Mouse (Mus musculus) limb, embryonic 14.5 days (tissue): Measurements from ENCODE around the gene Serinc2. TPM values are rescaled to one million over a fixed set of nuclear protein-coding genes. Genes with fewer than 3 reads are reported as not detected.

Experiments
- ATAC-seq: fragments of 200-750 bp; cut with Nextera tagmentation; 2 replicates; pipeline ENCODE4 v1.8.0; 2017; ENCODE audit warnings: low read depth, moderate number of reproducible peaks, moderate TSS enrichment; ENCODE audit not compliant: low FRiP score
- DNase-seq: peaks from one replicate; pipeline ENCODE4 v3.0.0-alpha.2; 2015; ENCODE audit warnings: low spot score
- H3K27ac ChIP-seq: fragments of 300-500 bp; sonication (generic); replicated peaks from 2 replicates; pipeline ENCODE4 v1.5.1; 2014; ENCODE audit warnings: low read depth, mild to moderate bottlenecking, low read length, moderate library complexity, mixed read lengths
- H3K27me3 ChIP-seq: fragments of 300-500 bp; sonication (generic); 2 replicates; pipeline ENCODE4 v1.6.1; 2014; ENCODE audit warnings: low read length, mixed read lengths; ENCODE audit not compliant: control insufficient read depth, insufficient read depth
- H3K36me3 ChIP-seq: fragments of 300-500 bp; sonication (generic); 2 replicates; pipeline ENCODE4 v1.6.1; 2014; ENCODE audit warnings: mild to moderate bottlenecking, low read length, moderate library complexity, mixed read lengths; ENCODE audit not compliant: control insufficient read depth, insufficient read depth
- H3K4me1 ChIP-seq: fragments of 300-500 bp; sonication (generic); 2 replicates; pipeline ENCODE4 v1.6.1; 2014; ENCODE audit warnings: antibody characterized with exemption, low read length, mixed read lengths; ENCODE audit not compliant: control insufficient read depth, insufficient read depth
- H3K4me2 ChIP-seq: fragments of 300-500 bp; sonication (generic); replicated peaks from 2 replicates; pipeline ENCODE4 v1.6.1; 2014; ENCODE audit warnings: low read depth, mild to moderate bottlenecking, low read length, moderate library complexity; ENCODE audit not compliant: severe bottlenecking
- H3K4me3 ChIP-seq: fragments of 300-500 bp; sonication (generic); replicated peaks from 2 replicates; pipeline ENCODE4 v1.5.1; 2014; ENCODE audit warnings: low read length
- H3K9ac ChIP-seq: fragments of 300-500 bp; sonication (generic); 2 replicates; pipeline ENCODE4 v1.6.1; 2014; ENCODE audit warnings: mild to moderate bottlenecking, low read depth, low read length, moderate library complexity; ENCODE audit not compliant: severe bottlenecking
- H3K9me3 ChIP-seq: fragments of 300-500 bp; sonication (generic); 2 replicates; pipeline ENCODE4 v1.6.1; 2016; ENCODE audit warnings: low read length; ENCODE audit not compliant: control insufficient read depth
- POLR2A ChIP-seq: fragments of 200-500 bp; IDR thresholded peaks from 2 replicates; pipeline ENCODE4 v1.8.0; 2012; ENCODE audit warnings: inconsistent platforms, mild to moderate bottlenecking, moderate library complexity, borderline replicate concordance; ENCODE audit not compliant: insufficient read depth, insufficient read length; ENCODE audit errors: extremely low read depth
- WGBS: fragments of 180-500 bp; shearing (Covaris S2); extraction: QIAGEN DNeasy Blood & Tissue Kit; methylation state at CpG from one replicate; pipeline ENCODE4 v1.1.7; 2014; 5-methylcytosine and 5-hydroxymethylcytosine counted together
- polyA plus RNA-seq, 2 experiments: library from polyadenylated mRNA; depleted of rRNA in 1 of 2; stranded (reverse) in 1 of 2; unstranded in 1 of 2; fragments of >200 nt; fragmentation: Nextera tagmentation in 1 of 2; extraction: Ambion mirVana in 1 of 2; gene quantifications; 2 replicates each; pipeline versions ENCODE4 v1.2.1 to v1.2.3; 2012 to 2014

Gene Serinc2
- polyA plus RNA-seq, 2 experiments: 150 to 161 TPM

GRCm38 (mm10) chr4:130313552-130313951, 34.5 kb upstream of the Serinc2 start:
- H3K36me3 ChIP-seq: peaks cover 37% of the 10 kb centered on the region
- no peaks in the 10 kb centered on the region for H3K9me3 ChIP-seq
- H3K4me1 ChIP-seq: no peaks in the 10 kb centered on the region; the same call in none of the 2 replicates
- WGBS: 92% methylated on average over 4 of the region's 4 CpGs
- no peak overlapping the region for H3K9ac ChIP-seq
- H3K4me3 ChIP-seq: no peak overlapping the region
- peaks cover 18% of the 10 kb centered on the region; the same call in 1 of the 2 replicates for H3K27me3 ChIP-seq
- no peak for TF ChIP-seq POLR2A
- no peak overlapping the region for H3K27ac ChIP-seq
- DNase-seq (no peak), ATAC-seq (no peak)
- H3K4me2 ChIP-seq: no peak overlapping the region

GRCm38 (mm10) chr4:130312526-130312925, 33.5 kb upstream of the Serinc2 start:
- WGBS: 89% methylated on average over 3 of the region's 3 CpGs
- H3K36me3 ChIP-seq: peaks cover 31% of the 10 kb centered on the region
- H3K27me3 ChIP-seq: peaks cover 27% of the 10 kb centered on the region; the same call in 1 of the 2 replicates
- TF ChIP-seq POLR2A: no peak
- H3K9ac ChIP-seq: no peak overlapping the region
- no peaks in the 10 kb centered on the region for H3K9me3 ChIP-seq
- no peak overlapping the region for H3K4me2 ChIP-seq
- DNase-seq (no peak), ATAC-seq (no peak)
- H3K27ac ChIP-seq: no peak overlapping the region
- peaks cover 7% of the 10 kb centered on the region for H3K4me1 ChIP-seq
- H3K4me3 ChIP-seq: no peak overlapping the region

GRCm38 (mm10) chr4:130309254-130309653, 30.2 kb upstream of the Serinc2 start:
- DNase-seq: no peak
- Histone ChIP-seq H3K27ac (no peak overlapping the region), H3K4me1 (peaks cover 7% of the 10 kb centered on the region), H3K9me3 (no peaks in the 10 kb centered on the region), H3K4me3 (peak overlapping the region; percentile 46; the same call in 1 of the 2 replicates), H3K9ac (no peak overlapping the region), H3K4me2 (peak overlapping the region; percentile 87; the same call in 1 of the 2 replicates), H3K27me3 (peaks cover 38% of the 10 kb centered on the region), H3K36me3 (0 out of 2 replicates have a peak, but pooled peaks cover 10% of the 10 kb centered on the region)
- no peak for ATAC-seq
- TF ChIP-seq POLR2A: no peak
- WGBS: 35% methylated on average over 8 of the region's 8 CpGs

GRCm38 (mm10) chr4:130308231-130309081, 29.5 kb upstream of the Serinc2 start, which contains the start of the genes Fabp3 and Gm10570:
Fabp3 (plus strand) TSS chr4:130308595.
Gm10570 (minus strand) TSS chr4:130308674.
- Histone ChIP-seq H3K9ac (peak within 1 kb of the TSS; percentile 45; the same call in 1 of the 2 replicates), H3K4me1 (peaks cover 7% of the 10 kb centered on the region), H3K4me3 (peak within 1 kb of the TSS; percentile 46), H3K36me3 (0 out of 2 replicates have a peak, but pooled peaks cover 4% of the 10 kb centered on the region), H3K4me2 (peak within 1 kb of the TSS; percentile 87), H3K27me3 (peaks cover 38% of the 10 kb centered on the region), H3K27ac (no peak within 1 kb of the TSS), H3K9me3 (no peaks in the 10 kb centered on the region)
- no peak for TF ChIP-seq POLR2A
- DNase-seq: peak; percentile 37
- WGBS: under 1% methylated on average over 52 of the region's 52 CpGs
- ATAC-seq: peak; percentile 64

GRCm38 (mm10) chr4:130307851-130308230, 28.8 kb upstream of the Serinc2 start:
- H3K27ac ChIP-seq: no peak overlapping the region
- peaks cover 7% of the 10 kb centered on the region for H3K4me1 ChIP-seq
- peak overlapping the region; percentile 46 for H3K4me3 ChIP-seq
- no peak for TF ChIP-seq POLR2A
- DNase-seq: no peak
- WGBS: 0% methylated on average over 23 of the region's 23 CpGs
- H3K4me2 ChIP-seq: peak overlapping the region; percentile 87
- H3K9ac ChIP-seq: no peak overlapping the region
- ATAC-seq: peak; percentile 59
- H3K9me3 ChIP-seq: no peaks in the 10 kb centered on the region
- no peaks in the 10 kb centered on the region for H3K36me3 ChIP-seq
- peaks cover 38% of the 10 kb centered on the region for H3K27me3 ChIP-seq
